Mouse (Mus musculus) liver, adult 2 months (tissue): ENCODE results near the gene Fam178b.

Experiments
- CTCF ChIP-seq: fragments of 200-500 bp; IDR thresholded peaks from 2 replicates; pipeline ENCODE4 v1.5.1; 2011; ENCODE audit warnings: low read depth, low read length, control low read depth
- POLR2A ChIP-seq: fragments of 200-500 bp; IDR thresholded peaks from 2 replicates; pipeline ENCODE4 v1.6.1; 2011; ENCODE audit warnings: low read length, control low read depth; ENCODE audit not compliant: insufficient read depth; ENCODE audit errors: extremely low read depth

DNA sequence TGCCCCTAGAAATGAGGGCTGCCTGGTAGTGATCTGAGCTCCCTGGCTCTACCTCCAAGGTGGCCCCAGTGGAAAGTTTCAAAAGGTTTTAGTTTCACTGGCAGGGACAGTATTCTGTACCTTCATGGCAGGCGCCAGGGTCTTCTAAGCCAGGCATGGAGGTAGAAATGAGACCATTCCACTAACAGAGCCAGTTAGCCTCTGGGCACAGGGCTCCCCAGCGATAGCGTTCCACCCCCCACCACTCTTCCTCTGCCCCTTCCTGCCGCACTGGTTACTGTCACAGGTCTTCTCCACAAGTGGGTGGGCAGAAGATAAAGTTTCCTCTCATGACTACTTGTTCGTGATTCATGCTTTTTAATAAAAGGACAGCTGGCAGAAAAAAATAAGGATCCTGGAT lies 123.1 kb downstream of the Fam178b start:
- TF ChIP-seq CTCF (no peak), POLR2A (no peak)
